Mouse (Mus musculus) c-Kit-positive CD71-positive TER-119-negative erythroid progenitor cells, embryonic 14.5 days (primary cell): ENCODE results near the gene Clec4f.
"Not testable (repeated sequence)": the region's sequence is repeated elsewhere in the genome, so short reads cannot be mapped to it uniquely, and the experiment has no call there.

Experiments used
- DNase-seq: peaks from one replicate; pipeline ENCODE4 v3.0.0-alpha.2; 2013; ENCODE audit warnings: low read depth

Gene Clec4f

DNA sequence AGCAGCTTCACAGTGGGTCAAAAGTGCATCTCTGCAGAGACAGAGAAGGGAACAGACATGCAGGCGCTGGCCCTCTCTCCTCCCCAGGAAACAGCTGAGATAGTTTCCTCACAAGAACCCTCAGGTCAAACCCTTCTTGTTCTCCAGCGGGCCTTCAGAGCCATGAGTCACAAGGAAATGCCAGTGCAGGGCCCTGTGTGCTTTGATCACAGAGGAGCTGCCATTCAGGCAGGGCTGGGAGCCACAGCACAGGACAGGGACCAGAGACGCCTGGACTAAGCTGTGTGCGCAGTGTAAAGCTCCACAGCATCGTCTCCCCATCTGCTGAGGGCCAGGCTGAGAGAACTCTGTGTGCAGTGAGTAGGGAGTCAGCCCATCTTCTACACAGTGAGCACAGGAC is 21.9 kb downstream of the Clec4f start:
- not testable (repeated sequence) for DNase-seq

DNA sequence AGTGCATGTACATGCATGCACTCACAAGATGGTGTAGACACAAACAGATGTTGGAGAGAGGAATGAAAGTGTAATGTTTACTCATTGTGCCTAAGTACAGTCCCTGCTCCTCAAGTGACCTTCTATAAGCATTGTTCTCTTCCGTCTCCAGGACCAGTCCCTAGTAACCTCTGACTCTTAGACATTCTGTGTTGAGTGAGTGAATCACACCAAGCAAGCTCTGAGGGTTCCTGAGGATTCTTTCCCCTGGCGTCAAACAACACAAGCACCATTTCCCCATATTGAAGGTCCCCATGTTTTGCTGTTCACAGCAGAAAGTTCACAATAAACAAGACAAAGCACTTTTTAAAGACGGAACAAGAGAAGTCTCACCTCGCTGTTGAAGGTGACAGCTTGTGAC is 24.2 kb downstream of the Clec4f start:
- DNase-seq: no peak

DNA sequence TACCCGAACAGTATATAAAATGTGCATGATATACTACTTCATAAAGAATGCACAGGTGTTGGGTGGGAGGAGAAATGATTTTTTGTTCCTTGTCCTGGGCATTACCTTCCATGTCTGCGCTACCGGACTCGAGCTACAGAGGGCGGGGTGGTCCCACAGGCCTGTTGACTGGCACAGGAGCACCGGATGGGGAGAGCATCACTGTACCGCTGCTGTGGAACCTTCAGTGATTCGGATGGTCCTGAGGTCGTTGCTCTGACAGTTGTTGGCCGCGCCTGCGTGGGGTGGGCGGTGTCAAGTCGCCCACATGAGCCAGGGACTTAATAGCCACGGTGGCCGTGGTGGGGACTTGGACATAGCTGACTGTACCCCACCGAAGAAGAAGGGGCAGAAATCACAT is 29.2 kb downstream of the Clec4f start:
- no peak for DNase-seq

DNA sequence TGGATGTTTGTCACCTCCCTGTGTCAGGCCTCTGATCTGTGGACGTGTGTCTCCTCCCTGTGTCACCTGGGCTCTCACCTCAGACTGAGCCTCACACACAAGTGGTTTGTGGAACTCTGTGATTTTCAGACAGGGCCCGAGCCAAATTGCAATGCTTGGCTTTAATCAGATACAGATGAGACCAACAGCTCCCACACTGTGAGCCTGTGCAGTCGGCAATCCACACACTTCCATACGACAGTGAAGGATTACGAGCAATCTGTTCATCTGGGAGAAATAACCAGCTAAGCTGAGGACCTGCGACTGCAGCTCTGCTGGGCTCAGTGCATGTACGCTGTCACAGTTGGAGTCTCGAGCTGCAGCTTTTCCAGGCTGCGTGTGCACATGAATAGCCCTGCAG is 36.0 kb downstream of the Clec4f start:
- no peak for DNase-seq

DNA sequence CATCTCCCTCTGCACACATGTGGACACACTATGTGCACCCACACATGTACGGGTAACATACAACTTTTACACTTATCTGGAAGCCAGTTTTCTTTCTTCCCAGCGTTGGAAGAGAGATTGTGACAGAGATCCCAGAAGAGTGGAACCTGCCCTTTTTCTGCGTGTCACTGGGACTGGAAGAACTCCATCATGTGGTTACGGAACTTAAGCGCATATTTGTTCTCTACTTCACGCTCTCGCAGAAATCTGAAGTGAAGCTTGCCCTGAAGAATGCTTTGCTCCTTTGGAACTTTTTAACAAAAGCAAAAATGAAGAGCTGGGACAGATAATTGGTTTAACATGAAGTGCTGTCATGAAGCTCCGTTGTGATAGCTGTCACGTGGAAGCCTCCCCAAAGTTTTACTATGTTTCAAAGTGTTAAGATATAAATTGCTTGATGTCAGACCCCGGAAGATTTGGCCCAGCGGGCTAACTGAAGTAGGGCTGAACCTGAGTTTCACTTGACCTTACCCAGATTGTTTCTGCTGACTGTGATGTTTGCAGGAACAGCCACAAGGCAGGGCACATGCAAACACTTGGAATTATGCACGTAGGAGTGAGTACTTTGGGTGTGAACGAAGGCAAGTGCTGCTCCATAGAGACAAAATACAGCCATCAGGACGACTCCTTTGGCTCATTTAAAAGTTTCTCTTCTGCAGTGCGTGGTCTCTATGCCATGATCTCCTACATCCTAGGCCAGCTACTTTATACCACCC is 38.2 kb downstream of the Clec4f start:
- DNase-seq: no peak

DNA sequence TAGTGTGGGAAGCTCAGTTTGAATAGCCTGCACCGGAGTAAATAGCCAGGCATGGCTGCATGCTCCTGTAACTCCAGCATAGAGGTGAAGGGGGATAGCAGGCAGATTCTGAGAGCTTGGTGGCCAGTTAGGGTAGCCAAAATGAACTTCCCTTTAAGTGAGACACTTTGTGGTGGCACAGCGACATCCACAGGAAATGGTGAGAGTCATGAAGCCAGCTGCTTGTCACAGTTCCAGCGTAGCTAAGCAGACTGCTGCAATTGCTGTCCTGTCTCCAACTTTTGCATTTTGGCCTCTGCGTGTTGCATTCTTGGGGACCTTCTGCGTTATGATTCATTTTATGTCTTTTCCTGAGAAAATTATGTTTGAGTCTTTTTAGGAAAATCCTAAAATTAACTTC is 39.5 kb downstream of the Clec4f start:
- no peak for DNase-seq

DNA sequence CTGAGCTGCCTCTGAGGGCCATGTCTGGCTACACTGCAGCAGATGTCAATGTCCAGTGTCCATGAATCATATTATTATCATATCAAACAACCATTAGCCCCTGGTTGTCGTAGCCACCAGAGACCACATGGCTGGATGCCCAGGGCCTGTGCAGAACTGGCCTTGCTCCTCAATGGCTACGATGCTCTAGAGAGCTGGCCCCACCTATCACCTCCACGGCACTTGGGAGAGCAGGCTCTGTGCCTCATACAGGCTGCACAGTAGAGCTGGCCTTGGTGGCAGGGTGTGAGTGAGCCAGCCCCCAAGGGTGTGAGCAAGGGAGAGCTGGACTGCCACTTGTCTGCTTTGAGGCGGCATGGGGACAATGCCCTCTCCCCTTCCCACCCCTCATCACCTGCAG is 41.5 kb downstream of the Clec4f start:
- DNase-seq: no peak

DNA sequence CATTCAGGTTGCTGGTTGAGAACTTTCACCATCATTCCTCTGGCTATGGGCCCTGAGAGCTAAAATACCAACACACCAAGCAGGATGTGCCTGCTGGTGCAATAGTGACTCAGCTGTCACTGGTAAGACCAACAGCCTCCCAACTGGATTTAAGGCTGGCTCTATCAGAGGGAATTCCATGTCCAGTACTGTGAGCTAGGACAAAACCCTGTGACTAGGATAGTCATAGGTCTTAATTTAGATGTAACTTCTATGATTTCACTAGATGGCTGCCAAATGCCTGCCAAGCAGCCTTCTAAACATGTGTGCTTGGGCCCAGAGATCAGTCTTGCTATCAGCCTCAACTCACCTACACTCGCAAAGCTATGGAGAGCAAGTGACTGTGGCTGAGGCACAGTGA is 43.0 kb downstream of the Clec4f start:
- no peak for DNase-seq

DNA sequence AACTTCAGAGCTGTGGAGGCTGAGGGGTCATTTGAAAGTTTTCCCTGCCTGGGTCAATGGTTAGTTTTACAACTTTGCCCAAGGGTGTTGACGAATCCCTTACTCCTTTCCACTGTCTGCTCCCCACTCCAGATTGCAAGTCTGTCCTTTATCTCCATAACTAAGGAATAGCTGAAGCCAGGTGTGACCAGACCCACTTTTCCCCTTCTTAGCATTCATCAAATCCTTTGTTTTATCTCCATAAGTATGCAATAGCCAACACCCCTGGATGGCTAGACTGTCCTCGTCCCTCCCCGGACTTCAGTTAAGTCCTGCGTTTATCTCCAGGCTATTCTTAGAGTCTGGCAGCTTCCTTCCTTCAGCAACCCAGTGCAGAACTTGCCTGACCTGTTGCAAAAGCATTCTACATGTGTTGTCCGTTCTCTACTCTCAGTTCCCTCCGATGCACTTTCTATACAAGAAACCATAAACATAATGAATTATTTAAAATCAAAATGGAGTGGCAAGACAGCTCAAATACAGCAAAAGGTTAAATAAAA is 56.3 kb downstream of the Clec4f start:
- DNase-seq: no peak

DNA sequence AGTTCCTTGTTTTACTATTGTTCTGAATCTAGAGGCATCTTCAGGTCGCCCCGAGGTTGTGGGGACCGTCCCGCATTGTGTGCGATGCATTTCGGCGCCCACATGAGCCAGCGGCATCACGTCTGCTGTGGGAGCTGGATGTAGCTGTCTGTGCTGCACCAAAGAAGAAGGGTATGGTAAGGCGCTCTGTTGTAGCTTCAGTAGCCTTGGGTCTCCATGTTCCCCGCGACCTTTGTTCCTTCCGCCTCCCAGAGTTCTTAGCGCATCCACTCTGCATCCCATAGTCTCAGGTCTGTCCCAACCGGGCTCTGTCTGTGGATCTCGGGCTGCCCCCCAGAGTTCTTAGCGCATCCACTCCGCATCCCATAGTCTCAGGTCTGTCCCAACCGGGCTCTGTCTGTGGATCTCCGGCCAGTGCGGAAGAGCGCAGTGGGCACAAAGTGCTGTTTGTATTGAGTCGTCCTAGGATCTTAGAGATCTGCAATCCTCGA is 56.9 kb downstream of the Clec4f start:
- no peak for DNase-seq

DNA sequence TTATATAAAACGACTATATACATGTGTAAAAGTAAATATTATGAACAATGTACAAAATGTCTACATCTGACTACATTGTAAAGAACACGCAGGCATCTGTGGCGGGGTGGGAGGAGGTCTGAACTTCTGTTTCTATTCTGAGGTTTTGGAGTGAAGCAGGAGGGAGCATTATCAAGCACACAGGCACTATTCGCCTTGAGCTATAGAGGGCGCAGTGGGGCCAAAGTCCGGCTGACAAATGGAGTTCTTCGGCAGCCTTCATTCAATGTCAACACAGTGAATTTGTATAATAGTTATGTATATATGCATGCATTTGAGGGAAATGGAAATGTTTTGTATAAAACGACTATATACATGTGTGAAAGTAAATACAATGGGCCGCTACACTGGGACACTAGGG is 57.3 kb downstream of the Clec4f start:
- peak; percentile 21 for DNase-seq

DNA sequence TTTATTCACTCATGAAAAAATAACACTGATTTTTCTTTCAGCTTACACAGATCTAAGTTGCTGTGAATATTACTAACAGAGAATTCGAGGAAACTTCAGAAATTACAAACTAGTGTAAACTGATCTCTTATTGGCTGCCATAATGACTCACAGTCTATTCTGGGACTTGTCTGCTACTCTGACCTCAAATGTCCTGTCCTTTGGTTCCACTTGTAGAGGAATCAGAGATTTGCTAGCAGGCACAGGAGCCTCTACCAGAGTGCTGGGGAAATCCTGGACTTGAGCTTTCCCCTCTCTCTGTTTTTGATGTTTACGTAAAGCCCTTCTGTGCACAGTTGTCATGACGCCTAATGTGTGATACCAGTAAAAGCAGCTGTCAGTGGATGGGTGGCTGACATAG is 58.0 kb downstream of the Clec4f start:
- DNase-seq: no peak

DNA sequence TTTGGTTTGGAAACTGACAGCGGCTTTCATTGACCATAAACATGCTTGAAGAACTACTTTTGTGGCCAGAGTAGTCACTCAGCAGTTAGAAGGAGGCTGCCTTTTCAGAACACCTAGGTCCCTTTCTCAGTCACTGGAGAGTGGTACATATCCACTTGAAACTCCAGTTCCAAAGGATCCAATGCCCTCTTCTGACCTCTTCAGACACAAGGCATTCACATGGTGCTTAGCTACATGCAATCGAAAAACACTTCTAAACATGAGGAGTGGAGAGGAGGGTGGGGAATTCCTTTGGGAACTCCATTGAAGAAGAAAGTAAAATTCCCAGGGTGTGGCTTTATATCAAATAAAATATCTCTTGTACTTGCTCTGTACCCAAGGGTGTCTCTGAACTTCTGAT is 61.0 kb downstream of the Clec4f start:
- DNase-seq: no peak
